Mouse (Mus musculus): ENCODE measurements at regions not wholly inside any gene's neighbourhood (a gene's known extent, or its start where the extent isn't known, plus 50 kb on each side); places are given as distances from the start of the nearest gene placed in this dataset.

DNA sequence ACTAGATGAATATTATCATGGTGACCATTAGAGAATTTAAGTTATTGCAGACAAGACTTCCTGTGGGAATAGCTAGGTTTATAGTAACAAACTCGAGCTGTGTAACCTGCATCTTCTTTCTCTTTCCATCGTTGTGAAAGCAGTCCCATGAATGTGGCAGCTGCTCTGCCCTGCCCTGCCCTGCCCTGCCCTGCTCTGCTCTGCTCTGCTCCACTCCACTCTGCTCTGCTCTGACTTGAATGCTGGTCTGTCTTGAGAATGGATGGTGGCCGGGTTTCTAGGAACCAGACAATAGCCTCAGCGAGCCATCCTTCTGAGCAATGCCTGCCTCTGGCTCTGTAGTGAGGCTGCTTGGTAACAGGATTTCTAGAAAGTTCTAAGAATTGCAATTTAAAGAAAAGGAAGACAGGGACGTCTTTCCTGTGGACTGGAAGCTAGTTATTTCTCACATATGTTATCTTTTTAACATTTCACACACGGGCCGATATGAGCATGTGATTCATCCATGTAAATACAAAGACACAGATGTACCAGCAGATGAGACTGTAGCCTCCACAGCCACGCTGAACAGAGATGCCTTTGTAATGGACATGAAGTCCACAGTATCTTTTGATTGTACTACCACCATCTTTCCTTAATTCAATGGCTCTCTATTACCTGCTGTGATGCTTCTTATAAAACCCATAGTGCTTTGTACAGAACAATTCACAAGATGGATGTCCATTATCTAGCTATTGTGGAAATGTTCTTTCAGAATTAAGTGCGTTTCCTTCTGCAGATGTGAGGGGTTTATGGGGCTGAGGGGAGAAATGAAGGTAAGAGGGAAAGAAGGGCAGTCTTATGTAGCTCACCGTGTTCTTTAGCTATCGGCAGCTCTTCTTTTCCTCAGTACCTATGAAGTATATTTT, 295.4 kb downstream of the Arl4a start:
- in situ Hi-C loops (cut with MboI; ENCODE audit: low pct_unique_long_range_greater_than_20kb in 1 of 2, low sequenced_read_pairs in 2 of 2, unreplicated experiment in 1 of 2), result no loop called here

DNA sequence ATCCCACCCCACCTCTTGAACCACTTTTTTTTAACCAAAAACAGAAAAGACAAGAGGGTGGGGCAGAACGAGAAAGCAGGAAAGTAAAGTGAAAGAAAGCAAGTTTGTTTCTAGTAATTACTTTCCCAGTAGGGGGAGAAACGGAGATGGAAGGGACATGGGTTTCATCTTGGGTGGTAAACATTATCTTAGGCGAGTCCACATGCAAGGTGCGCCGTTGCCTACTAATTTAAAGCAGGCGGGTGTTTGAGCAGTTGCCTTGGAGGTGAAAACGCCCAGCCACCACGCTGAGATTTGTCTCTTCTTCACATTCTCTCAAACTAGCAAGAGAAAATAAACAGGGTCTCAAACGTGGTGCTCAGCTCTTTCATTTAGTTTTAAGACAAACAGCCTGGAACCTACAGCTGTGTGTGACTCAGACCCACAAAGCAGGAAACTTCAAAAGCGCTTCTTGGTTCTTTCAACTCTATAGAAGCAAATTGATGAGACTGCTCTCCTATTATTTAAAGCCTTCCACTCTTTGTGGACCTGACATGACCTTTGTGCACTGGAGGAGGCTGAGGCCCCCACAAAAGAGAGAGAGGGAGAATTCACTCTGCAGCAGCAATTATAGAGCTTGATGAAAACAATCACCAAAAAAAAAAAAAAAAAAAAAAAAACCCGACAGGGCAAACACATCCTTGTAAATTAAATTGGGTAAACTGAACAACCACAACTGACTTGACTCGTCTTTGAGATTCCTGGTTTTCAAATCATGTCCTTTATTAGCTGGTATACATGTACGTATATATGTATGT, 296.6 kb downstream of the Arl4a start:
- in situ Hi-C loops (cut with MboI; ENCODE audit: low pct_unique_long_range_greater_than_20kb in 1 of 2, low sequenced_read_pairs in 2 of 2, unreplicated experiment in 1 of 2), result no loop called here

DNA sequence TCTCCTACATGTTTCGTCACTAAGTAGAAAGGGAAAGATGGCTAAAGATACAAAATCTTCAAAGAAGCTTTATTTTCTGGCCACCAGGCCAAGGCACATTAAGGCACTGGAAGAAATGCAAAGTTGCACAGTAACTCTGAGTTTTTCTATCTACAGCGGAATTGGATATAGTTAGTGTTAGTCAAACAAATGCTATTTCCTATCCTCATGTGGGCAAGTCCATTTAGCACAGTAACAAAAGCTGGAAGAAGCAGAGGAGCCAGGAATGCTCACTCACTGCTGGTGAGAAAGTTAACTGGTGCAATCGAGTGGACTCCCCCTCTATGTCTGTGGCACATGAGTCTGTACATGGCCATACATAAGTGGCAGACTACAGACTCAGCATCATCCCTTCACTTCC, 300.9 kb downstream of the Arl4a start:
- in situ Hi-C loops (cut with MboI; ENCODE audit: low pct_unique_long_range_greater_than_20kb in 1 of 2, low sequenced_read_pairs in 2 of 2, unreplicated experiment in 1 of 2), result no loop called here

DNA sequence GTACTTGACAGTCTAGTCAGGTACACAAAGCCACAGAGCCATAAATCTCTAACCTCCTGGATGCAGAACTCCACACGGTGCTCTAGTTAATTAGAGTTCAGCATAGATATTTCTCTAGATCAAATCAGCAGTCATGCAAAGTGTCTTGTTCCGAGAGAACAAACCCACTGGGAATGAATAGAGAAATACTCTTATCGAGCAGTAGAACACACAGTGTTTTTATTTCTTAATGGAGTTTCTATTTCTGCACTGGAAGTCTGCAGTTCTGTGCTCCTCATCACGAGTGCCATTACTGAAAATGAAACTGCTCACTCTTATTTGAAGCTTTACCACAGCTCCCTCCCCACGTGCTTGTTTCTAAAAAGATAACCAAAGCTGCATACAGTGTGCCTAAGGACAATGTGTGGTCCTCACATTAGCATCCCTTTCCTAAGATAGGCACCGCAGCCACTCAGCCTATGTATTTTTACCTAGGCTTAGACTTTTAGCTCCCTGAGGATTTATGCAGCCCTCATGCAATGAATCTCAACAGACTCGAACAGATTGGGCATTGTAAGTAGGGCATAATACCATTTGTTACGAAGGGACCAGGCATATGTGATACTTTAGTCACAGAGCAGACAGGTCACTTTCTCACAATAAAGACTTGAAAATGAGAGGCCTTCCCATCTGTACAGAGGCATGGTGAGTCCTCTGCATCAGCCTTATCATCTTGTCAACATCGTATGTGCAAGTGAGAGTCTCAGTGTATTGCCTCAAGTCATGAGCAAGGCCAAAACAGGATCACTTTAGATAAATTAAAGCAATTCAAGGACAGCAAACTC, 301.5 kb downstream of the Arl4a start:
- in situ Hi-C loops (cut with MboI; ENCODE audit: low pct_unique_long_range_greater_than_20kb in 1 of 2, low sequenced_read_pairs in 2 of 2, unreplicated experiment in 1 of 2), result no loop called here

DNA sequence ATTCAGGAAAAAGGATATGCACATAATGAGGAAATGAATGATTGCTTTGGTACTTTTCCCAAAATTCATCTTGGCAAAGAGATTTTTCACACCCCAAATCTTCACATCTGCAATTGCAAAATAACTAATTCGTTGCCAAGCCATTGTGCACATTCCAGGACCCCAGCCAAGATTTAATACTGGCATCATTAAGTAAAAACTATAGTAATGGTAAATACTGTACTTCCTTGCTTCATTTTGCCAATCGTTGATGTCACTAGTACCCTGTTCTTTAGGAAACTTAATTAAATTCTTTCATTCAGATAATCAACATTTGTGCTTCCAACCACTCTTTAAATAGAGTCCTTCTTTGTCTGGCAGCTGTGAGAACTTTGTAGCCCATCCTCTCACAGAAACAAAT, 303.6 kb downstream of the Arl4a start:
- in situ Hi-C loops (cut with MboI; ENCODE audit: low pct_unique_long_range_greater_than_20kb in 1 of 2, low sequenced_read_pairs in 2 of 2, unreplicated experiment in 1 of 2), result no loop called here

DNA sequence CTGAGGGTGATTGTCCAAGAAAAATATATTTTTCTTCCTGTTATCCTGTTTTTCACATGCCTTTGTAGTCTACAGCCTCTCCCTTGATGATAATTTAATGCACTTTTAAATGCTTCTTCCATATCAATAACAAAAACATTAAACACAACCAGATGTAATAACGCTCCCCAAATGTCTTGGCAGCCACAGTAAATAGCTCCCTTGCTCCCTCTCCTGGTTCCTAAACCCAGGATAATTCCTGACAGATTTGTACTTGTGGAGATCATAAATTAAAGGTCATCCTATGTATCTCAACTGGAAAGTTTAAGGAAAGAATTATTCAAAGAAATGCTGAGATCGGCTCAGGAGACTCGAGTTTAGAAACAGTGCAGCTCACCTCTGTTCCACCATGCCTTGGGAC, 306.6 kb downstream of the Arl4a start:
- in situ Hi-C loops (cut with MboI; ENCODE audit: low pct_unique_long_range_greater_than_20kb in 1 of 2, low sequenced_read_pairs in 2 of 2, unreplicated experiment in 1 of 2), result no loop called here

DNA sequence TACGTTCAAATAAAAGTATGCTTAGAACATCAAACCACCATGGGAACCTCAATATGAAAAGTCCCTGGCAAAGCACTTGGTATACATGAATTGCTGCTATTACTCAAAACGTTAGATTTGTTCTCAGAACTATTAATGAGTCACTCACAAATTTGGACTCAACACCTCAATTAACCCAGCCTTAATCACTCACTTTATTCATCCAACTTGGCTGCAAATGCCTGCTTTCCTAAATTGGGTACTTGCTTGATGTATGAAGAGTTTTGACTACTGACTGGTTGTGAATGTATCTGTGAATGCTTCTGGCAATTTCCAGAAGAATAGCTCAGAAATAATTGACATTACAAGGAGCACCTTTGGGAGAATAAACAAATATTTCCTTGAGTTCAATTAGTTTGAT, 308.6 kb downstream of the Arl4a start:
- in situ Hi-C loops (cut with MboI; ENCODE audit: low pct_unique_long_range_greater_than_20kb in 1 of 2, low sequenced_read_pairs in 2 of 2, unreplicated experiment in 1 of 2), result no loop called here

DNA sequence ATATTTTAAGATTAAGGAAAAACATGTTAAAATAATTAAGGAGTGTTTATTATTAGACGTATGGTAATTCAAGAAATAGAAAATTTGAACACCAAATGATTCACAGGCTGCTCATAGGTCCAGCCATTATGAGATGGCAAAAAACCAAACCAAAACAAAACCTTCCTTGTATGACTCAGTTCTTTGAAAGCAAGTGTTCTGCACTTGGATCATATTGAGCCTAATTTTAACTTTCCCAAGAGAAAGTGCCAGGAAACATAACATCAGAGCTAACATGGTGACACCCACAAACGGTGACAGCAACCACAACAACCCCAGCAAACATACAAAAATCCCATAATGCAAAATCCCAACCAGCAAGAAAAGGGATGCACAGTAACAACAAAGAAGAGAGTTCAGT, 313.7 kb downstream of the Arl4a start:
- in situ Hi-C loops (cut with MboI; ENCODE audit: low pct_unique_long_range_greater_than_20kb in 1 of 2, low sequenced_read_pairs in 2 of 2, unreplicated experiment in 1 of 2), result no loop called here

DNA sequence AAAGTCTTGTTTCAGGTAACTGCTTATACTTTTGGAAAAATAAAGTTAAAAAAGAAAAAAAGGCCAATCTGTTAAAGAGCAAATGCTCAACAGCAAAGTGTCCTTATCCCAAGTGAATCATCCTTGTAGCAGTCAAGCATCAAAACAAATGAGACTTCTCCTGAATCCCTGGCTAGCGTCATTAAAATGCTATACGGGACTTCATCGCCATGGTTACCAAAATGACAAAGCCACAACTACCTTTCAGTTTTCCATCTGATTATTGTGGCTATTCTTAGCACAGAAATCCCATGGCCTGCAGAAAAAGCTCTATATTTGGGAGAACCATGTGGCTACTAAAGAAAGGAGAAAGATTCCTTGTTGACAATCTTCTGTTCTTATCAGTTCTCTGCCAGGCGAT, 322.7 kb downstream of the Arl4a start:
- in situ Hi-C loops (cut with MboI; ENCODE audit: low pct_unique_long_range_greater_than_20kb in 1 of 2, low sequenced_read_pairs in 2 of 2, unreplicated experiment in 1 of 2), result no loop called here

DNA sequence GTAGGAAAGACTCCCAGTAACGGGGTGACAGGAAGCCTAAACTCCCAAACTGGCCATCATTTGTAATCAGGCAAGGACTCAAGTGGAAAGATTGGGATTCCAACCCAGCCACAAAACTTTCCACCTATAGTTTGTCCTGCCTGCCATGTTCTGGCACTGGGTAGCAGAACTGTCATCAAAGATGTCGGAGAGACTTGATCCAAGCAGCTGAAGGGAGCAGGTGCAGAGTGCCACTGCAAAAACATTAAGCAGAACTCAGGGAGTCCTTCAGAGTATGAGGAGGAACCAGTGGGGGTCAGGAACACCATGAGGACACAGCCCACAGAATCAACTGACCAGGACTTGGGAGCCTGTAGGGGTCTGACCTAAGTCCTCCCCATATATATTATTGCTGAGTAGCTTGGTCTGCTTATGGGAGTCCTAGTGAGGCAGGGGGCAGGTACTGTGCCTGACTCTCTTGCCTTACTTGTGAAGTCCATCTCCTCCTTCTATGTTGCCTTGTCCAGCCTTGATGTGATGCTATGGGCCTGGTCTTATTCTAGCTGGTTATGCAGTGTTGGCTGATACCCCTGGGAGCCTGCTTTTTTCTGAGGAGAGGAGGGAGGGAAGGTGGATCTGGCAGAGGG, 323.5 kb downstream of the Arl4a start:
- in situ Hi-C loops (cut with MboI; ENCODE audit: low pct_unique_long_range_greater_than_20kb in 1 of 2, low sequenced_read_pairs in 2 of 2, unreplicated experiment in 1 of 2), result no loop called here

DNA sequence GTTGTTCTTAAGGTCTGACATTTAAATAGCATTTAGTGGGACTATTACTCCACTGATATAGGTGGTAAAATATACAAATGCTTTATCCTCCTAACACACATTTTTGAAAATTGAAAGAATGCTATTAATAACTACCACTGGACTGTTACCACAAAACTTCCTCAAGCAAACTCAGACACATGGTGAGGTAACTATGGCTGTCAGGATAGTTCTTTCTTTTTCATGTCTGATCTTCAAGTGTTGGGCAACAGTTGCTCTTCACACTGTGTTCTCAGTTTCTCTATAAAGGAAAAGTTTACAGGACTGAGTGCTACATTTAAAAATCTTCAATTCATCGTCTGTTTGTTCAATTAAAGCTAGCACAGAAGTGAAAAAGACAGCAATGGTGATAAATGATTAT, 326.0 kb downstream of the Arl4a start:
- in situ Hi-C loops (cut with MboI; ENCODE audit: low pct_unique_long_range_greater_than_20kb in 1 of 2, low sequenced_read_pairs in 2 of 2, unreplicated experiment in 1 of 2), result no loop called here

DNA sequence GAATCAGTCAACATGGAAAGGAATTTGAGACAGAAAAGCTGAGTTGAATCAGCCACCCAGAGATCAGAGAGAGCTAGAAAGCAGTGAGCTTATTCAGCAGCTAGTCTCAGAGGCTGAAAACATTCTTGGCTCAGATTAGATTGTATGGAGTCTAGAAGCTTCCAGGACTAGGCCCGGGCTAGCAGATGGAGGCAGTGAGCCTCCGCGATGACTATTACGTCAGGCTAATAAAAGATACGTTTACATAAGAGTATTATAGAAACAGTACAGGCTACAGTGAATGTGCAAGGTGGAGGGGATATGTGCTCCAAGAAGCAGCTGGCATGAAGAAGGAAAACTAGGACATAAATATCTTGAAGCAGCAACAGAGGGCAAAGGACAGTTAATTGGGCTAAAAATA, 328.0 kb downstream of the Arl4a start:
- in situ Hi-C loops (cut with MboI; ENCODE audit: low pct_unique_long_range_greater_than_20kb in 1 of 2, low sequenced_read_pairs in 2 of 2, unreplicated experiment in 1 of 2), result no loop called here

DNA sequence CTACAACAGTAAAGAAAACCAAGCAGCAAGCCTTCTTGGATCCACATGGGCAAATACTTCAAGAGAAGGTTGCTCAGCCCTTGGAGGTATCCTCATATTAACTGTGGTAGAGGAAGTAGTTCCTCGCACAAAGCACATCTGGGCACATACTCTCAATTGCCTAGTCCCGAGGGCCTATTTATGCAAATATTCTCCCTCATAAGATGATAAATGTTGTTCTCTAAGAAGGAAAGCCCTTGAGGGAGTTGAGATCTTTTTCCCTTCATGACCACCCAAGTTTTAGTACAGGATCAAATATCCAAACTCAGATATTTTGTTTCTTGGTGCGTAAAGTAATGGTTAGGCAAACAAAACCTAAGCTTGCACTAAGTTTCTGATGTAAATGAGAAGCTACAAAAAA, 340.6 kb downstream of the Arl4a start:
- in situ Hi-C loops (cut with MboI; ENCODE audit: low pct_unique_long_range_greater_than_20kb in 1 of 2, low sequenced_read_pairs in 2 of 2, unreplicated experiment in 1 of 2), result no loop called here

DNA sequence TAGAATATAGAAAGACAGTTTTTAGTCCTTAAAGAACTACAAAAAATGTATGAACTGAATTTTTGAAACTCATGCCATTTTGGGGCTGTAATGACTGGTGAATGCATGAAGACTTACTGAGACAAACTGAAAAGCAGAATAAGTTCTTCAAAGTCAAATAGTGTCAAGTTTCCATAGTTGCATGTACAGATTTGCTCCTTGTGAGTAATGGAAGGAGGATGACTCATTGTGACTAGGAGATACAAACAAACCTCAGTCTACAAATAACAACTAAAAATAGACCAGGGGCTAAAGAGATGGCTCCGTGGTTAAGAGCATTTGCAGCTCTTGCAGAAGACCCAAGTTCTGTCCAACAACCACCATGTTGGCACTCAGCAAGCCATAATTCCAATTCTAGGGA, 342.5 kb downstream of the Arl4a start:
- in situ Hi-C loops (cut with MboI; ENCODE audit: low pct_unique_long_range_greater_than_20kb in 1 of 2, low sequenced_read_pairs in 2 of 2, unreplicated experiment in 1 of 2), result no loop called here

DNA sequence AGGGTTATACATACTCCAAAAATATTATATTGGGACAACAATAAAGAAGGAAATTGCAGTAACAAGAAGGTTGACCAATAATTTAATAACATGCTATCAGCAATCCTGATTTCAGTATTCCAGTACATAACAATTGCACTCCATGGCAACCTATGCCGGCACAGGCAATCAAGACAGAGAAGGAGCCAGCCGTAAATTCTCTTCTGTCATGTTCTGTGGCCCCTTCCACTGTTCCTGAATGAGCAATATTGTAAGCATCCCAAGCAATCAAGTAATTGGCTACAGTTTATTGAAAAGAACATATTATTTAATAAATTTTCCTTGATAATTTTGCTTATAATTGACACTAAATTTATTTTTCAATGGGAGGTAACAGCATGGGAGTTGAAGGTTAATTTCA, 345.8 kb downstream of the Arl4a start:
- in situ Hi-C loops (cut with MboI; ENCODE audit: low pct_unique_long_range_greater_than_20kb in 1 of 2, low sequenced_read_pairs in 2 of 2, unreplicated experiment in 1 of 2), result no loop called here

DNA sequence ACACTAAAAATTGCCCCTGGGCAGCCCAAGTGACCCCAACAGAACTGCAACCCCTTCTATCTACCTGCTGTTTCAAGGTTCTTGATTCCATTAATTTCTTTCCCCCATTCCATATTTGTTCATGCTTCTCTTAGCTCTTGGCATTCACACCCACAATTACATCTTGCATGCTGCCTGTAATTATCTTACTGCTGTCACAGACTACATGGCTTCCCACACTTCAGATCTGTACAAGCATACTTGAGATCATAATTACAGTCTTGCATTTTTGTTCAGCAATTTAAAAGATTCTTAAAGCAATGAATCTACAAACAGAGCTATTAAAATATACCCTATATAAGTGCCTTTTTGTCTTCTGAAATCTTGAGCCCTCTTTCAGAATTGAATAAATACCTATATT, 352.4 kb downstream of the Arl4a start:
- in situ Hi-C loops (cut with MboI; ENCODE audit: low pct_unique_long_range_greater_than_20kb in 1 of 2, low sequenced_read_pairs in 2 of 2, unreplicated experiment in 1 of 2), result no loop called here

DNA sequence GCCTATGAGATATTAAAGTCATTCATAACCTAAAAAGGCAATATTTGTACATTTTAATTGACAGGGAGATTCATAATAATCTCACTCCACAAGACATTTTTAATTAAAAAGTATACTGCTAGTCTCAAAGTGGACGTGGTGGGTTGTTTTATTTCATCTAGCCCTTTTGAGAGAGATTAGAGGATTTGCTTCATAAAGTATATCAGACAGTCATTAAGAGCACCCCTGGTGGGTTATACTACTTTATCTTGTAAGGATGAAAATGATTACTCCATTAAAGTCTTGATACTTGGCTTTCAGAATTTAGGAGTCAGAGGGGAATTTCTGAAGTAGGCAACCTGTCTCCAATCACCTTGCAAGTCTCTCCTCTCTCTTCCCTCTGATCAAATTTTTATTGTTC, 355.7 kb downstream of the Arl4a start:
- in situ Hi-C loops (cut with MboI; ENCODE audit: low pct_unique_long_range_greater_than_20kb in 1 of 2, low sequenced_read_pairs in 2 of 2, unreplicated experiment in 1 of 2), result no loop called here

DNA sequence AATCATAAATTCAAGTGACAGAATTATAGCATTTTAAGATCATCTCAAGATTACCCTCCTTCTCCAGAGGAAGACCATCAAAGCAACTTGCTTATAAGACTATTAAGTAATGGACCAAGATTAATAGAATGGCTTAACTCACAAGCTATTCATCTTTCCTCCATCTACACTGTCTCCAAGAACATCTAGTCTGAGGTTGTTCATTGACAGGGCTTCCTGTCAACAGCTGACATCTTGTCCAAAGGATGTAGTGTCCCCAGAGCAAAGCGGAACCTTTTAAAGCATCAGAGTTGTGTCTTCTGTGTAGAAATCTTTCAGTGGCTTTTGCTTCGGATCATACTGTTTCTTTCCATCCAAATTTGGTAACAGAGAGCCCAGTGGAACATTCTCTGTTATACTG, 362.2 kb downstream of the Arl4a start:
- in situ Hi-C loops (cut with MboI; ENCODE audit: low pct_unique_long_range_greater_than_20kb in 1 of 2, low sequenced_read_pairs in 2 of 2, unreplicated experiment in 1 of 2), result no loop called here

DNA sequence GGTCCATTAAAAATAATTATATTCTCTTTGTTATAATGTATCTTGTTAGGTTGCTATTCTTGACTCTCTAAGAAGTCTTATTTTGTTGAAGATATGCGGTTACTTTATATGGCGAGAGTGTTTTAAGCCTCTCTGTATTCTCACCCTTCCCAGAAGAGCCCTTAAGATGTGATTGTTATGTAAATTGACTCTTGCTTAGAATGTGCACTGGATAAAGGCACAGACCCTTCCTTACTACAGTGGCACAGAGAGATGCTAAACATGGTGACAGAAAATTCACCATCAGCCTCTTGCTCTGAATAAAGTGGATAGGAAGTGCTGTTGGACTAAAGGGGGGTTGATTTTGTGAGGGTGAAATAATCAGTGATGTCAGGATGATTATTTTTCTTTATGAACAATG, 370.1 kb downstream of the Arl4a start:
- in situ Hi-C loops (cut with MboI; ENCODE audit: low pct_unique_long_range_greater_than_20kb in 1 of 2, low sequenced_read_pairs in 2 of 2, unreplicated experiment in 1 of 2), result loop anchor here (25.0 kb wide), 1 partner anchor 370 kb away; the partner anchor contains the start of gene Arl4a (in 2 of the 2)
